Mouse (Mus musculus) embryo, embryonic 11.5 days (tissue): ENCODE data around the gene Slc11a2.
A peak's percentile ranks its signal among the peaks of the same experiment; 100 is the strongest.

ENCODE experiments used
- DNase-seq: peaks from one replicate; pipeline ENCODE4 v3.0.0-alpha.2; 2012; ENCODE audit warnings: low read depth, low spot score

The Slc11a2 gene

DNA sequence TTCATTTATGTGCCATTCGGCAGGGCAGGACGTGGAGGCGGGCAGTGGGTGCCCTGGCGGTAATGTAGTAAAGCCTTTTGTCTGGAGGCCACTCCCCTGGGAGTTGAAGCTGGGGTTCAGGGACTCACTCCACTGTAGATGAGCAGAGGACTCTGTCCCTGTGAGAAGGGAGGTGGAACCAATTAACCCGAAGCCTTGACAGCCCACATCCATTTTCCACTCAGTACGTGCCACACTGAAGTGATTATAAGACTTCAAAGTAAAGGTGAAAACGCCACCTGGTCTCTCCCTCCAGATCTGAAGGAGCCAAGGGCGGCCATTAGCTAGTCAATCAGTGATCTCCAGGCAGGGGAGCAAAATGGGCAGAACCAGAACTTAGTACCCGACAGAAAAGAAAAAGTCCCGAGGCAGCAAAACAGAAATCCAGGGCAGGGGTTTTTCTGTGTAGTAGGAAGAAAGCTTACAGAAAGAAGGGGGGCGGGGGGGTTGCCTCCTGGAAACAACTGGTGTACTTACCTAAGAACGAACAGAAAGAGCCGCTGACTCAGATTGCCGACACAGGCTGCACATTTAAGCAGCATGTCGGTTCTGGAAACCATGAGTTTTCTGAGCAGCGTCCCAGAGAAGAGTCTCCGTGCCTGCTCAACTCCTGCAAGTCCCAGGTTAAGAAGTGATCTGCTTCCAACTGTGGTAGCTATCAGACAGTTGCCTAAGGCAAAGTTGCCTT is at the start of gene Slc11a2:
Gene Slc11a2, minus strand, starts transcription at position 677 of the 727 bp plus-strand sequence.
- DNase-seq = no peak

- DNase-seq = no peak
These were observed 49.1 kb upstream of the Slc11a2 start for GRCm38 (mm10) chr15:100473926-100474503.

- no peak for DNase-seq
These were observed 45.2 kb upstream of the Slc11a2 start for GRCm38 (mm10) chr15:100470037-100470436.

- no peak for DNase-seq
These were observed 44.3 kb upstream of the Slc11a2 start for GRCm38 (mm10) chr15:100469189-100469545.

DNA sequence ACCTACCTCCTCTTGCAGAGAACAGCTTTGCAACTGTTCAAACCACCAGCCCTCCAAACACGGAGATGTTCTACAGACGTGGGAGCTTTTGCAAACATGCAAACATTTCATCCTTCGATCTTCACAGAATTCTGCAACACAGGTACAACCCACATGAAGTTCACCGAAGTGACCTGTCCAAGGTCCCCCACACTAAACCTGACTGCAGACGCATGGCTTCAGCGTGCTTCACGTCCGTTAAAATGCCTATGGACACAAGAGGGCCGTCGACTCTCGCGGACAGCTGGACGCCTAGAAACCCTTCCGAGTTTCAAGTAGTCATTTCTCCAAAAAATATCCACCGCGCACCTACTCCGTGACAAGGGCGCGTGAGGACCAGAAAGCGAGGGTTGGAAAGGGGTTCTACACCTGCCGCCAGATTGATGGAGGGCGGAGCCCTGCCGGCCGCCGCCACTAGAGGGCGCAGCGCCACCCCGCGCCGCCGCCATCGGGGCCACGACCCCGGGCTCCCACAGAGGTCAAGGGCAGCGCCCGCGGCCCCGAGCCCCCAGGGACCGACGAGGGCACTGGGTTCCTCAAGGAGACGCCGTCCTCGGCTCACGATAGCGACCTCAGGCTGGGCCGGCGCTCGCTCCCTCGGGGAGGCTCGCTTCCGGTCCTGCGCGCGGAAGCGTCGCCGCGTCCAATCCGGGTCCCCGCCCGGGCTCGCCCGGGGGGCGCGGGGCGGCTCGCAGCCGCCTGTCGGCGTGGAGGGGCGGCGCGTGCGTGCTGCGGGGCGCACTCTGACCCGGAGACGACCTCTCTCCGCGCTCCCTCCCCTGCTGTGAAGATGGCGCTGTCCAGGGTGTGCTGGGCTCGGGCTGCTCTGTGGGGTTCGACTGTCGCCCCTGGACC is 43.7 kb upstream of the Slc11a2 start, which contains the start of gene Letmd1:
Gene Letmd1, plus strand, starts transcription at position 729 of the 894 bp plus-strand sequence.
- peak; percentile 82 for DNase-seq

DNA sequence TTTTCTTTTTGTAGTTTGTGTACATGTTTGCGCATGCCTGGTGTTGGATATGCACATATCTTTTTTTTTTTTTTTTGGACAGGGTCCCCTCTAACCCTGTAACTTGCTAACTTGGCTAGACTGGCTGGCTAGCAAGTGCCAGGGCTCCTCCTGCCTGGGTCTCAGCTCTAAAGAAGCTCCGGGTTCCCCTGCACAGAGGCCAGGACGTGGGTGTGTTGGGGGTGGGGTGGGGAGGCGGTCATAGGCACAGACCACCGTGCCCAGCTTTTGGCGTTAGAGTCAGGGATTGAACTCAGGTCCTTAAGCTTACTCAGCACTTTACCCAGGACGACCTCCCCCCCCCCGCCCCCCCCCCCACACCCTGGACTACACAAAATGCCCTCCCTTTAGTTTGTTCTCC is 42.9 kb upstream of the Slc11a2 start:
- no peak for DNase-seq

DNA sequence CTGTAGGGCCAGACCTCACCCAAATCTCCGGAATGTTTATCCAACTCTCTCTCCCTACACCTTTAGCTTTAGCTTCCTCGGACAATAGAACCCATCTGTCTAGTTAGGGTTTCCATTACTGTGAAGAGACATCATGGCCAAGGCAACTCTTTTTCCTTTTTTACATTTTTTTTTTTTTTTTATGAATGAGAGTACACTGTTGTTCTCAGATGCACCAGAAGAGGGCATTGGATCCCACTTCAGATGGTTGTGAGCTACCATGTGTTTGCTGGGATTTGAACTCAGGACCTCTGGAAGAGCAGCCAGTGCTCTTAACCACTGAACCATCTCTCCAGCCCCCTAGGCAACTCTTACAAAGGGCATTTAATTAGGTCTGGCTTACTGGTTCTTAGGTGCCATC is 40.6 kb upstream of the Slc11a2 start:
- no peak for DNase-seq

- no peak for DNase-seq
These were observed 38.8 kb upstream of the Slc11a2 start for GRCm38 (mm10) chr15:100463712-100464111.

- DNase-seq = no peak
These were observed 37.2 kb upstream of the Slc11a2 start for GRCm38 (mm10) chr15:100462086-100462485.

GRCm38 (mm10) chr15:100461646-100462045 is 36.8 kb upstream of the Slc11a2 start:
- DNase-seq = no peak

GRCm38 (mm10) chr15:100460942-100461341 is 36.1 kb upstream of the Slc11a2 start:
- no peak for DNase-seq

DNA sequence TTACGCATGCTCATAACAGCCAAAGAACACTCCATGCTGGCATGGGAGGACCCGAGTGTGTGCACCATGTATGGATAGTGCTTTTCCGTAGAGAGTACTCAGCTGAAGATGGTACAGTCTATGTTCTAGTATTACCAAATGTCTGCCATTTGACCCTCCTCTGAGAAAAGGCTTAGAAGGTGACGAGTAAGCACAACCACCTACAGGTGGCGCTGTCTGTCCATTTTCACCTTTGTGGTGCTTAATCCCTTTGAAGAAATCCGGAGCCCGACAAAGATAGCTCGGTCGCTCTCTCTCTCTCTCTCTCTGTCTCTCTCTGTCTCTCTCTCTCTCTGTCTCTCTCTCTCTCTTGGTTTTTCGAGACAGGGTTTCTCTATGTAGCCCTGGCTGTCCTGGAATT is 33.2 kb upstream of the Slc11a2 start:
- peak; percentile 57 for DNase-seq

GRCm38 (mm10) chr15:100457340-100457739 is 32.5 kb upstream of the Slc11a2 start:
- DNase-seq = peak; percentile 81

GRCm38 (mm10) chr15:100456356-100456991 is 31.6 kb upstream of the Slc11a2 start:
- DNase-seq = no peak

DNA sequence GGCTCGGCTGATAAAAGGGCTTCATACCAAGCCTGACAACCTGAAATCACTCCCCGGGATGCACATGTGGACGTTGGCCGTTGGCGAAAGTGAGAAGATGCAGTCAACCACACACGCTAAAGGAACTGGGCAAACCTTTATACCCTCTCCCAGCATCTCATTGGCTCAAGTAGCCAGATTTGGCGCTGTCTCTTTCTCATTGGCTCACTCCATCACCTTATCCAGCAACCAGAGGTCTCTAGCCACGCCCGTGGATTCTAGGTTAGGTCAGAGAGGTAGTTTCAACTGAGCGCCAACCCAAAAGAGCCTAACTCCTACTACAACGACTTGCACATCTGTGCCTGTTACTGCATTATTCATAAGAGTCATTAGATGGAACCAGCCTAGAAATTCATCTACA is 27.6 kb upstream of the Slc11a2 start:
- DNase-seq = no peak

DNA sequence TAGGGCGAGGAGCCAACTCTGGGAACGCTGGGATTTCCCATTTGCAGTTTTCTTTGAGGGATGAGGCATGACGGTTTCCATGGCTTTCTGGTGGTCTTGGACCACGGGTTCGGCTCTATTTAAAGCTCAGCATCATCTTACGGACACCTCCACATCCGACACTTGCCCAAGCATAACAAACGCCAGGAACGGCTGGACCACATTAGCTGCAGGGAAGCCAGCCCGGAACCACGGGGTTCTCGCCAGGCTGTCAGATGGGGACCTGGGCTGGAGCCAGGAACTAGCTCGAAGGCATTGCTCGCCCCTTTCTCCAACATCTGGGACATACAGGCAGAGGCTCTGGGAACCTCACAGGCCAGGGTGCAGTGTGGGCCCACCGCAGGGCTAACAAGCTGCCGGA is 26.4 kb upstream of the Slc11a2 start:
- no peak for DNase-seq

GRCm38 (mm10) chr15:100449495-100449894 is 24.6 kb upstream of the Slc11a2 start:
- no peak for DNase-seq

DNA sequence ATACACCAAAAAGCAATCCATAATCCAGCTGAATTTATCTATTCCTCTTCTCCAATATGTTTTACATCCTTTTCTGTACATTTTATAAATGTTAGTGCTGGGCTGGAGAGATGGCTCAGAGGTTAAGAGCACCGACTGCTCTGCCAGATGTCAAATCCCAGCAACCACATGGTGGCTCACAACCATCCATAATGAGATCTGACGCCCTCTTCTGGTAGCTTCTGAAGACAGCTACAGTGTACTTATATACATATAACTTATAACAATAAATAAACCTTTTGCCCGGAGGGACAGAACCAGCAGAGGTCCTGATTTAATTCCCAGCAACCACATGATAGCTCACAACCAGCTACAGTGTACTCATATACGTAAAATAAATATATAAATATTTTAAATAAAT is 23.7 kb upstream of the Slc11a2 start:
- DNase-seq = no peak

- no peak for DNase-seq
These were observed 22.0 kb upstream of the Slc11a2 start for GRCm38 (mm10) chr15:100446887-100447286.

DNA sequence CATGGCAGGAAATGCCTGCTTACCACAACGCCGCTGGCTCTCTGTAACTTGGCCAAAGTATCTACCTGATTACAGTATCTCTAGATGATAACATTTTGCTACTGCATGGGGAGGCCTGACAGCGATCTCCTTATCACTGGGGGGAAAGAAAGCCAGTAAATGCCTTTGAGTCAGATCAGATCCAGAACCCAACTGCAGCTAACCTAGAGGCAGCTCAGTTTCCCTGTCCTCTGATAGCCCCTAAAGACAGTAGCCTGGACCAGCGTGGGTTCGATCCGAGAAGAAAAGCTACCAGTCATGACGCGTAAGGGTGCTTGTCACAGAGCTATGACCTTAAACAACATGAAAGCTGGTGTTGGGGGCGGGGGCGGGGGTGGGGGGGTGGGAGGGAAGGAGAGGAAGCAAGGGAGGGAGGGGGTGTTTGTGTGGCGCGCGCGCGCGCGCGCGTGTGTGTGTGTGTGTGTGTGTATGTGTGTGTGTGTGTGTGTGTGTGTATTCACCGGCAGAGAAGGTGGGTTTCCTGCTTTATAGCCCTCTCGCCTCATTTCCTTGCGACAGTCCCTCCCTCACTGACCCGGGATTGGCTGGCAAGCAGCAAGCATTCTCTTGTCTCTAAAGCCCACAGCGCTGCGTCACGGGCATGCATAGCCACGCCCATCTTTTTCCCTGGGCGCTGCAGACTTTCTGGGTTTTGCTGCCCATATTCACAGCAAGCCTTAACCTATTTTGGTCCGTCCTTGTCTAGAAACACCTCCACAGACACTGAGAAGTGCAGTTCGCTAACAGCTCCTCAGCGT is 18.5 kb upstream of the Slc11a2 start:
- DNase-seq = peak; percentile 79

GRCm38 (mm10) chr15:100436518-100436917 is 11.6 kb upstream of the Slc11a2 start:
- DNase-seq = no peak
